Mouse (Mus musculus) ES-Bruce4 (cell line): ENCODE measurements at regions not wholly inside any gene's neighbourhood (a gene's known extent, or its start where the extent isn't known, plus 50 kb on each side); places are given as distances from the start of the nearest gene placed in this dataset.

Experiments
- CTCF ChIP-seq: IDR thresholded peaks from one replicate; pipeline ENCODE4 v1.8.1; 2011; ENCODE audit warnings: low read depth, low read length
- EP300 ChIP-seq: IDR thresholded peaks from 2 replicates; pipeline ENCODE4 v1.6.1; 2011; ENCODE audit warnings: low read depth, low read length; ENCODE audit not compliant: insufficient read depth
- POLR2A ChIP-seq: IDR thresholded peaks from one replicate; pipeline ENCODE4 v1.8.1; 2011; ENCODE audit warnings: low read length; ENCODE audit not compliant: insufficient read depth

DNA sequence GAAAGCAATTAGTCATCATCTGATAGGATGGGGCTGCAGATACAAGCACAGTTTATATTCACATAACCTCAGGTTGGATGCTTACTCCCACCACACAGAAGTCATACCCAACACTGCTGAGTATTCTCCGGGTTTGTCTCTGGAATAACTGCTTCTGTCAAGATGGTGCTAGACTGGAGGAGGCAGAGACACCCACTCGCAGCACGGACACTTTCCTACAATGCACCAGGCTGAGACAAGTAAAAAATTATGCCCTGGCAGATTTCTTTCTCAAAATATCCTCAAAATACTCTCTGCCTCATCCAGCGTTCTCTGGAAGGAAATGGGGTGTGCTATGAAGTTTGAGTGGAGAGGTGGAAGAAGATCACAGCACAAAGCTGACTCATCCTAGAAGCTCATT is 763.1 kb downstream of the Gm9195 start:
- TF ChIP-seq CTCF (no peak), EP300 (no peak), POLR2A (no peak)
